In the genomic region with DNA sequence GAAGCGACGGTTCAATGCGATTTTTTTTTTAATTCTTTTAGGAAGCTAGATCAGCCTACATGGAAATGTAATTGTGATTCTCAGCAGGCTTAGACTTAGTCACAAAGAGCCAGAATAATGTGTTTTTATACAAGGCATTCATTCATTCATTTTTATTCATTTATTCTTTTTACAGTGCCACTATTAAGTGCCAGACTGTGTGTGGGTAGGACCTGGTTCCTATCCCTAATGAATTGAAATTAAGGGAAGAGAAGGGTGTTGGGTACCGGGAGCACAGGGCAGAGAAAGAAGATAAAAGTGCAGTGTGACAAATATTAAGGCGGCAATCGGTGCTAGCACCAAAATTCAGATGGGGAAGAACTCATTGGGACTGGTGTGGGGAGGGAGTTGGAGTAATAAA, we compare ENCODE assay signal across 14 mouse cellular contexts.
"Had no signal": no experiment of that assay in that cellular context is flagged by ENCODE, and none has a peak within 500 bp of the region (broad histone marks: within the 10 kb centered on the region; RNA-seq: fewer than 3 reads in every experiment).

No protein-coding gene starts in this region.

- H3K9ac ChIP-seq: lung, embryonic 14.5 days; midbrain, embryonic 12.5 days had no signal

- H3K27me3 ChIP-seq: midbrain, embryonic 12.5 days had no signal

- H3K4me3 ChIP-seq: left cerebral cortex, adult 2 months; limb, embryonic 10.5 days; midbrain, embryonic 12.5 days had no signal

- H3K4me1 ChIP-seq: limb, embryonic 10.5 days had no signal

- H3K9me3 ChIP-seq: limb, embryonic 10.5 days; midbrain, embryonic 12.5 days had no signal

- H3K36me3 ChIP-seq: limb, embryonic 10.5 days; midbrain, embryonic 12.5 days had no signal

- H3K27ac ChIP-seq: left cerebral cortex, adult 2 months; limb, embryonic 10.5 days; midbrain, embryonic 12.5 days had no signal

- H3K4me2 ChIP-seq: liver, embryonic 11.5 days; lung, embryonic 14.5 days; midbrain, embryonic 12.5 days had no signal

- DNase-seq: kidney, adult 18-20 months; kidney, postnatal 10 days; kidney, postnatal 4 days; lung, embryonic 14.5 days; lung, postnatal 10 days; lung, postnatal 4 days; right cerebral cortex, postnatal 4 days; spleen, adult 18-20 months; thymus, adult 18-20 months; thymus, postnatal 14 days had no signal
